Mouse (Mus musculus) gastrocnemius, adult 2 months (tissue): ENCODE results near the gene Defb28. TPM values are rescaled to one million over a fixed set of nuclear protein-coding genes. Genes with fewer than 3 reads are reported as not detected.
A peak's percentile ranks its signal among the peaks of the same experiment; 100 is the strongest.

ENCODE experiments used
- DNase-seq: peaks from one replicate; pipeline ENCODE4 v3.0.0; 2022
- H3K27ac ChIP-seq: fragments of 200-600 bp; 2 replicates; pipeline ENCODE4 v1.8.1; 2022; ENCODE audit warnings: mild to moderate bottlenecking
- H3K4me3 ChIP-seq: fragments of 200-600 bp; 2 replicates; pipeline ENCODE4 v1.8.1; 2022; ENCODE audit warnings: mild to moderate bottlenecking, moderate library complexity
- CTCF ChIP-seq: fragments of 200-600 bp; IDR thresholded peaks from 2 replicates; pipeline ENCODE4 v1.8.1; 2022; ENCODE audit warnings: antibody characterized with exemption, mild to moderate bottlenecking, moderate library complexity
- intact Hi-C: fragments of 180-260 bp; cut with DNase I; formaldehyde crosslinking; loops from one replicate; pipeline ENCODE4 v1.15.1; 2025
- total RNA-seq, 2 experiments: library from RNA; stranded (reverse); gene quantifications; 2 replicates each; pipeline ENCODE4 v1.2.3; 2021

Defb28 gene
- total RNA-seq, 2 experiments from 2014 or later, result not detected

- intact Hi-C loops, result no loop called here
- Histone ChIP-seq H3K4me3 (no peak overlapping the region), H3K27ac (no peak overlapping the region)
- no peak for TF ChIP-seq CTCF
- DNase-seq, result no peak
Observed at GRCm38 (mm10) chr2:152516084-152516483, 2.0 kb upstream of the Defb28 start.

- no peak for DNase-seq
- no peak within 1 kb of the TSS for H3K27ac ChIP-seq
- intact Hi-C loops, result no loop called here
- no peak; the same call in 1 of the 2 replicates for TF ChIP-seq CTCF
- no peak within 1 kb of the TSS for H3K4me3 ChIP-seq
Observed at GRCm38 (mm10) chr2:152539944-152540710, 22.1 kb downstream of the Defb28 start, which contains the start of gene Defb29. Defb29 (minus strand) TSS chr2:152540098.

GRCm38 (mm10) chr2:152541979-152542378, 23.9 kb downstream of the Defb28 start:
- no peak overlapping the region for H3K27ac ChIP-seq
- intact Hi-C loops, result no loop called here
- no peak for TF ChIP-seq CTCF
- no peak overlapping the region for H3K4me3 ChIP-seq
- no peak for DNase-seq

- intact Hi-C loops, result no loop called here
- TF ChIP-seq CTCF, result peak; percentile 22; the same call in 1 of the 2 replicates
- DNase-seq, result no peak
- Histone ChIP-seq H3K27ac (no peak overlapping the region), H3K4me3 (no peak overlapping the region)
Observed at GRCm38 (mm10) chr2:152542897-152543296, 24.8 kb downstream of the Defb28 start.

- DNase-seq, result no peak
- intact Hi-C loops, result no loop called here
- Histone ChIP-seq H3K4me3 (no peak overlapping the region), H3K27ac (no peak overlapping the region)
- TF ChIP-seq CTCF, result no peak
Observed at GRCm38 (mm10) chr2:152543478-152543877, 25.4 kb downstream of the Defb28 start.

- intact Hi-C loops, result loop anchor here (2.0 kb wide), 1 partner anchor 94 kb away; no protein-coding TSS in a partner anchor
- TF ChIP-seq CTCF, result peak; percentile 51
- H3K27ac ChIP-seq, result no peak overlapping the region
- DNase-seq, result peak; percentile 19
- H3K4me3 ChIP-seq, result no peak overlapping the region
Observed at GRCm38 (mm10) chr2:152544691-152545090, 26.6 kb downstream of the Defb28 start.

GRCm38 (mm10) chr2:152548124-152548523, 30.1 kb downstream of the Defb28 start:
- no peak for DNase-seq
- no peak for TF ChIP-seq CTCF
- intact Hi-C loops, result no loop called here
- Histone ChIP-seq H3K4me3 (no peak overlapping the region), H3K27ac (no peak overlapping the region)

- DNase-seq, result peak; percentile 47
- intact Hi-C loops, result no loop called here
- H3K27ac ChIP-seq, result no peak overlapping the region
- no peak overlapping the region for H3K4me3 ChIP-seq
- peak; percentile 73 for TF ChIP-seq CTCF
Observed at GRCm38 (mm10) chr2:152553774-152554423, 35.8 kb downstream of the Defb28 start.

GRCm38 (mm10) chr2:152556655-152557054, 38.6 kb downstream of the Defb28 start:
- DNase-seq, result no peak
- Histone ChIP-seq H3K4me3 (no peak overlapping the region), H3K27ac (no peak overlapping the region)
- TF ChIP-seq CTCF, result no peak
- intact Hi-C loops, result no loop called here

- no peak within 1 kb of the TSS for H3K27ac ChIP-seq
- intact Hi-C loops, result no loop called here
- TF ChIP-seq CTCF, result no peak
- H3K4me3 ChIP-seq, result no peak within 1 kb of the TSS
- DNase-seq, result no peak
Observed at GRCm38 (mm10) chr2:152569038-152569437, 51.0 kb downstream of the Defb28 start, which contains the start of gene Gm17416. Gm17416 (plus strand) TSS chr2:152569338.

- DNase-seq, result no peak
- intact Hi-C loops, result no loop called here
- Histone ChIP-seq H3K27ac (no peak overlapping the region), H3K4me3 (no peak overlapping the region)
- TF ChIP-seq CTCF, result no peak
Observed at GRCm38 (mm10) chr2:152569881-152570280, 51.8 kb downstream of the Defb28 start.

GRCm38 (mm10) chr2:152570313-152570712, 52.3 kb downstream of the Defb28 start:
- intact Hi-C loops, result no loop called here
- Histone ChIP-seq H3K4me3 (no peak overlapping the region), H3K27ac (no peak overlapping the region)
- DNase-seq, result no peak
- TF ChIP-seq CTCF, result no peak

Other genes with a start within 250 kb of the Defb28 start
- gene Tbc1d20, start 224.4 kb upstream of the Defb28 start, total RNA-seq, result 10 to 100 TPM; 26.4 to 27.8 TPM
- gene Rbck1, start 185.6 kb upstream of the Defb28 start, total RNA-seq, result 10 to 100 TPM; 27.0 to 31.1 TPM
- 1 to 10 TPM; 1.2 to 1.4 TPM for gene Trib3, start 174.2 kb upstream of the Defb28 start, total RNA-seq
- gene Nrsn2, start 141.6 kb upstream of the Defb28 start, total RNA-seq, result not detected
- under 1 TPM; 0.53 to 0.79 TPM for gene Sox12, start 120.2 kb upstream of the Defb28 start, total RNA-seq
- gene Zcchc3, start 103.2 kb upstream of the Defb28 start, total RNA-seq, result 1 to 10 TPM; 1.1 to 1.8 TPM
- not detected for gene 6820408C15Rik, start 102.7 kb upstream of the Defb28 start, total RNA-seq
- not detected for gene Defb23, start 53.6 kb upstream of the Defb28 start, total RNA-seq
- not detected for gene Defb20, start 41.2 kb upstream of the Defb28 start, total RNA-seq
- not detected for gene Defb22, start 28.1 kb upstream of the Defb28 start, total RNA-seq
- gene Defb26, start 6.6 kb upstream of the Defb28 start, total RNA-seq, result not detected
- gene Defb29, start 21.8 kb downstream of the Defb28 start, total RNA-seq, result not detected
- gene Gm17416, start 51.1 kb downstream of the Defb28 start, total RNA-seq, result not detected
- gene Defb21, start 54.5 kb downstream of the Defb28 start, total RNA-seq, result not detected
- gene Defb19, start 62.1 kb downstream of the Defb28 start, total RNA-seq, result not detected
- not detected for gene Defb45, start 81.1 kb downstream of the Defb28 start, total RNA-seq
- not detected for gene Defb36, start 86.1 kb downstream of the Defb28 start, total RNA-seq
- gene Defb25, start 104.8 kb downstream of the Defb28 start, total RNA-seq, result not detected
- 1 to 10 TPM; 2.4 to 3.0 TPM for gene Rem1, start 108.7 kb downstream of the Defb28 start, total RNA-seq
- 10 to 100 TPM; 32.6 to 37.3 TPM for gene H13, start 151.2 kb downstream of the Defb28 start, total RNA-seq
- gene Mcts2, start 168.8 kb downstream of the Defb28 start, total RNA-seq, result 10 to 100 TPM; 11.1 to 12.8 TPM
- gene Id1, start 218.0 kb downstream of the Defb28 start, total RNA-seq, result 10 to 100 TPM in 1 of 2 experiments, 1 to 10 TPM in 1; 6.7 to 26.8 TPM
- 1 to 10 TPM; 2.0 to 4.2 TPM for gene Cox4i2, start 235.9 kb downstream of the Defb28 start, total RNA-seq